Mouse (Mus musculus): ENCODE data around the gene Thnsl1. TPM values are rescaled to one million over a fixed set of nuclear protein-coding genes. Genes with fewer than 3 reads are reported as not detected.
A peak's percentile ranks its signal among the peaks of the same experiment; 100 is the strongest.

Thnsl1 gene
- total RNA-seq (2021): 1 to 10 TPM; 2.9 to 4.1 TPM
- long read RNA-seq, experiment 1, transcript Thnsl1-201 (3 exons, 3,899 nt): major isoform, 7 of 8 reads
- long read RNA-seq, experiment 1, partial matches to known transcripts: 0 of 8 reads
- long read RNA-seq, experiment 1, other reads (novel, unspliced or antisense): 1 of 8 reads
- long read RNA-seq, experiment 2, transcript Thnsl1-201 (3 exons, 3,899 nt): major isoform, 6 of 6 reads
- long read RNA-seq, experiment 2, partial matches to known transcripts: 0 of 6 reads
- long read RNA-seq, experiment 2, other reads (novel, unspliced or antisense): 0 of 6 reads

GRCm38 (mm10) chr2:21204912-21205830 lies at the start of gene Thnsl1, which contains the start of gene Enkur:
Thnsl1 (plus strand) TSS chr2:21205724.
Enkur (minus strand) TSS chr2:21205365.
- peak; percentile 99 for DNase-seq

- peak; percentile 16 for DNase-seq
These were observed 41.2 kb upstream of the Thnsl1 start for GRCm38 (mm10) chr2:21164296-21164695.

DNA sequence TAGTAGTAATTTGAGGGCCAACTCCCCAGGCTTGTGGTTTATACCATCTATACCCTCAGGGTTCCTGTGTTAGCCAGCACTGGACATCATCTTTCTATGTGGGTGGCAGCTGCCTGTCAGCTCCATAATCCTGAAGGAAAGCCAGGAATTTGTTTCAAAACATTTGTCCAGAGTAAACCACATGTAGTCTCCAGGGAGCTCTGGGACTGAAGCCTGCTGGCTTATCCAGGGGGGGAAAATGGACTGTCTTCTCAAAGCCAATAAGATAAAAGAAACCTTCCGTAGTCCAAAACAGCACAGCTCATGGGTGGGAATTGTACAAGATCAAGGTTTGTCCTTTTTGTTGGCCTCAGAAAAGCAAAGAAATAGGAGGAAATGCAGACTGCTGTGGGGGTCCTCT lies 37.6 kb upstream of the Thnsl1 start:
- DNase-seq: peak; percentile 16

DNA sequence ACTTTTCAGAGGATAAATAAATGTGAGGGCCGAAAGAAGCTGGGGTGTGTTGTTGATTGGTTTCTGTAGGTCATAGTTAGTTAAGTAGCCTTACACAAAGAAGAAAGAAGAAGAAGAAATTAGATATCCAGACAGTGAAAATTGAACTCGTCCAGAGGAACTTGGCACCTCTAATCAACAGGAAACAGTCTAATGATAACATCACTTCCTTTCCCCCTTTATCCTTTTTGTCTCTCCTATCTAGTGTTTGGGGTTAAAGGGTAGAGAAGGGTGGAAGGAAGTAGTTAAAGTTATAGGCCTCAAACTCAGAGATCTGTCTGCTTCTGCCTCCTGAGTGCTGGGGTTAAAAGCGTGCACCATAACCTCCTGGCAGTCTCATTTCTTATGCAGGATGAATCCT lies 32.7 kb upstream of the Thnsl1 start:
- no peak for DNase-seq

DNA sequence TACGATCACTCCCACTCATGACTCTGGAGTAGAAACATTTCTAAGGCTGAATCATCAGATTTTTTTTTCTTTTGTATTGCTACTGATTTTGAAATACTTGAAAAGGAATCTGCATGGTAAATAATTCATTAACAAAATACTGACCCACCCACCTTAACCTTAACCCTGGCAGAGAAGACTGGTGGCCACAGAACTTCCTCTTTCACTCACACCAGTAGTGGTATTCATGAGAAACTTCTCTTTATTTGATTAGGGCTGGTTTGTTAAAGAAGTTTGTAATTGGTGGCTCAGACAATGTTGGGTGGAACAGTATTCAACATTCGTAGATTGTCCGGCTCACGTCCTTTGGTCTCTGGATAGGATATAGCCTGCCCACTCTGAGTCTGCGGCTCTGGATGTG lies 26.4 kb upstream of the Thnsl1 start:
- DNase-seq: no peak

DNA sequence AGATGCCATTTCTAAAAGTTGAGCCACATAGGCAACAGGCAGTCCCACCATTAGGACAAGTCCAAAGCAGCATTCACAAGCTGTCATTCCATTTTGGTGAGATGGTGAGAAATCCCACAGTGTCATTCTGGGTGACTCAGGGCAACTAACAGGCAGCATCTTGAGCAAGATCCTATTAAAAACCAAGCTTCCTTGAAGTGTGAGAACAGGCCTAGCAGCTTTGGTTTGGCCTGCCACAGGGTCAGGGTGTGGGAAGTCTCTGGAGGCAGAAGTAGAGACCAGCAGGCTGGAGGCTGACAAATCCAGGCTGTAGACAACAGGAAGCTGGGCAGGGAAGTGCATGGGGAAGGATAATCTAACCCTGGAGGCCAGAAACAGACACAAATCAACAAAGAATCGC lies 22.7 kb upstream of the Thnsl1 start:
- DNase-seq: no peak

DNA sequence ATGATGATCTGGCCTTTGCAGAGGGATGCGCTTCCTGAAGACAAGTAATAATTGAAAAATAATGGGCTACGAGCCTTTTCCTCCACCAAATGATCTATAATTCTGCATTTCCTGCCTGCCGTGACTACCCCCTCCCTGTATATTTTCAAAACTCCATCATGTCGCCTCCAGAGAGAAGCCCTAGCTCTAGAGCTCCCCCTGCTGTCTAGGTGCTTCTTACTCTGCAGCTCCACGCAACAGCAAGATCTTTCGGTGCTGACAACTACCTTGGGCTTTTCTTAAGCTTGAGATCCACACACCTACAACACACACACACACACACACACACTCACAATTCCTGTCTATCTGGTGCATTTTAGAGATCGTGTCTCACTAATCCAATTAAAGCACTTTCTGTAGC lies 17.9 kb upstream of the Thnsl1 start:
- DNase-seq: peak; percentile 69

DNA sequence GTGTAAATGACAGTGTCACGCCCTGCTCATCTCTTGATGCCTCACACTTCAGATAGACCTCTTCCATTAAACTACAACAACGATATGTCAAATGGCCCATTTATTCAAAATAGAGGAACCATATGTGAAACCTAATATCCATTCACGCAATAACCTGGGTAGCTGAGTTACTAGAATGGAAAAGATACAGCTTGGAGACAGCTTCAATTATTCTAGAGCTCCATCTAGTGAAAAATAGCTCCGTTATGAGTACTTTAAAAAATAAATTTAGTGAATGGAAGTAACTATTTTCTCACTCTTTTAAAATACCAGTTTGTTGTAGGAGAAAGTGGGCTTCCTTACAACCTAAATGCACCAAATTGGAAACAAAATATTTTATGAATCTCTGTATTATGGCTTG lies 16.9 kb upstream of the Thnsl1 start:
- no peak for DNase-seq

GRCm38 (mm10) chr2:21191232-21191631 lies 14.3 kb upstream of the Thnsl1 start:
- no peak for DNase-seq

- DNase-seq: no peak
These were observed 10.3 kb upstream of the Thnsl1 start for GRCm38 (mm10) chr2:21195233-21195632.

GRCm38 (mm10) chr2:21199051-21199450 lies 6.5 kb upstream of the Thnsl1 start:
- no peak for DNase-seq

DNA sequence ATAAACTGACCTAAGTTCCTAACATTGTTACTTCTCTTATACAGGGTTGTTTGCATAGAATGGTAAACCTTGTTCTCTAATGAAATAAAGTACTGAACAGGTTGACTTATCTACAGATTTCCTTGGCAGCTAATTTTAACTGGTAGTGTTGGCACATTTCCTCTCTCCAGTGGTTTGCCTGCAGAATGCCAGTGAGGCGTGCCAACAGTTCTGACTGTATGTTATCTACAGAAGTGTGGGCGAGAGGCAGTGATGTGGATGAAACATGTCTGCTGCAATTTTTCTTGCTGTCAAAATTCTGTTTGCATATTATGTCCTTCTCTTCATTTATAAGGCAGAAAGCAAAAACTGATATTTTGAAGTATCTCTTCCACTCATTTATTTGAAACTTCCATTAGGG lies 2.8 kb upstream of the Thnsl1 start:
- no peak for DNase-seq

DNA sequence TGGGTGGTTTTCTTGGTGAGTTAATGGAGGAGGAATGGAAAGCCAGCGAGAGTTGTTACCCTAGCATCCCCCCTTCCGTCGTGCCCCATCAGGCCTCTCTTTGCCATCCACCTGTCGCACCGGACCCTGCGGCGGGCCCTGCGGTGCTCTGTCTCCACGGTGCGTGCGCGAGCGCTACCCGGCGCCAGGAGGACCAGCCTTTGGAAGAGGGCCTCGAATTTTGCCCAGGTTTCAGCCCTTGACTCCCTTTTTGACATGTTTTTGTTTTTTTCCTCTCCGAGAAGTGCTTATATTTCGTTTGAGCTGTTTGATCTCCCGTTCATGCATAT lies 271 bp downstream of the Thnsl1 start:
- no peak for DNase-seq

GRCm38 (mm10) chr2:21206278-21206677 lies 754 bp downstream of the Thnsl1 start:
- no peak for DNase-seq

GRCm38 (mm10) chr2:21211361-21211760 lies 5.8 kb downstream of the Thnsl1 start:
- no peak for DNase-seq

DNA sequence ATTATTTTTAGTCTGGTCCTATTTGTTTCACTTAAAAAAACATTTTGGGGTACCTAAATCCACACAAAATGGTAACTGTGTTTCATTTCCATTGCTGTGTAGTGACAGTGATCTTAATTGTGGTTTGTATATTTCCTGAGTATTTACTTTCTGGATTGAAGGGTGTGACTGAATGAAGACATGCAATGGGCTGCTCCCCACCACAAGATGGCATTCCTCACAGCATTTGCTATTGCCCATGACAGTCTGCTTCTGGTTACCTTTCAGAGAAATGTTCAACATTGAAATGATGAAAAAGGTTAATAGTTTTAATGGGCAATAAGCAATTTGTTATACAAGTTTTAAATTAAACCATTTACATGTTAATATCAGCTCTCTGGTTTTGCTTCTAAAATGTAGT lies 8.8 kb downstream of the Thnsl1 start:
- DNase-seq: no peak

DNA sequence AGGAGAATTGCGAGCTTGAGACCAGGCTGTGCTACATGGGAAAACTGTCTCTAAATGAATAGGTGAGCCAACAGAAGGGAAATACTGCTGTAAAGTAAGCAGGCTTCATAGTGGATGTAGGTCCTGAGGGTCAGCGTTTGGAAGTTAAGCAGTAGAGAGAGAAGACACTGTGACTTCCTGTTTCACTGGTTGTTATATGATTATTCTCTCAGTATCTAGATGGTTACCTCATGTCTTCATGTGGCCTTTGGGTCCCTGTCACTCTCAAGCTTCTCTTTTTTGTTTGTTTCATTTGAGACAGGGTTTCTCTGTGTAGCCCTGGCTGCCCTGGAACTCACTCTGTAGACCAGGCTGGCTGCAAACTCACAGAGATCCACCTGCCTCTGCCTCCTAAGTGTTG lies 9.8 kb downstream of the Thnsl1 start:
- DNase-seq: no peak

DNA sequence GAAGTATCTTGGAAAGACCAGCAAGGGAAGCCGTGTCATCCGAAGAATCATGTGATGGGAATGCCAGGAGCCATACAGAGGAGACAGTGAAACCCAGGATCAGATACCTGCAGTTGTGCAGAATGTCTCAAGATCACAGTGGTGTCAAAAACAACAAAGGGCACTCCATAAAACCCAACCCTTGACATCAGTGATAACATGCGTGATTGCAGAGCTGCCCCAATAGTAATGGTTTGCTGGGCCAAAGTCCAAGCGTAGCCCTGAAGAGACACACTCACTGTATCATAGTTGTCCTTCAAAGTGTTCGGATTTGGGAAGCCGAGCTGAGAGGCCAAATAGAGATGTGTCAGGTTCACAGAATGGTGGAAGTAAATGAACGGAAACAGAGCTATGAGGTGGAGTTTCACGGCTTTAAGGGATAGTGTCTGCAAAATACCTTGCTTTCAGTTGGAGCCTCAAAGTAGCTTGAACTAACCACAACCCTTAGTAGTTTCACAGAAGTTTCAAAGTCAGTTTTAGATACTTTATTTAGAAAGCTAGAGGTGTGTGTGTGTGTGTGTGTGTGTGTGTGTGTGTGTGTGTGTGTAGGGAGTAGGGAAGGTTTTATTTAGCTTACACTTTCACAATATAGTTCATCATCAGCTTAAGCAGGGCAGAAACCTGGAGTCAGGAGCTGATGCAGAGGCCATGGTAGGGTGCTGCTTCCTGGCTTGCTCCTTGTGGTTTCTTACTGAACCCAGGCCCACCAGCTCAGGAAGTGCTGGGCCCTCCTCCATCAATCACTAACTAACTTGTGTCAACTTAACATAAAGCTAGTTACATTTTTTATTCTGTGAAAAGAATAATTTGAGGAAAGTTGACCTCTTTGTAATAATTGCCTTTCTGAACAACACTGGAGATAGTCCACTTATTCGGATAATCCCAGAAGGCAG lies 17.2 kb downstream of the Thnsl1 start:
- no peak for DNase-seq

DNA sequence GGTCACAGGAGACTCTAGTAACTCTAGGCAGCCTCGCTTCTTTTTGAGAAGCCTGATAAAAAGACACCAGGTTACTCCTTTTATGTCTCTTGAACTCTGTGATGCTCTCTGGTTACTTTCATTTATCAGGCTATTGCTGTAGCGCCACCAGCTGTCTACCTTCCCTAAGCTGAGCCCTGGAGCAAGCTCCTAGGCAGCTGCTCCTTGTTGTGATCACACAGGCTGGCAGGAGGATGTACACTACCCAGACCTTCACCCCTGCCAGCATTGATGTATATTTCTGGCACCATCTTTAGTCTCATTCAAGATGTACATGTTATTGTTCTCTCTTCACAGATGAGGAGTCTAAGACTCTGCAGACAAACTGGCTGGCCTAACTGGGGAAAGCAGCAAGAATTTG lies 24.8 kb downstream of the Thnsl1 start:
- DNase-seq: no peak

DNA sequence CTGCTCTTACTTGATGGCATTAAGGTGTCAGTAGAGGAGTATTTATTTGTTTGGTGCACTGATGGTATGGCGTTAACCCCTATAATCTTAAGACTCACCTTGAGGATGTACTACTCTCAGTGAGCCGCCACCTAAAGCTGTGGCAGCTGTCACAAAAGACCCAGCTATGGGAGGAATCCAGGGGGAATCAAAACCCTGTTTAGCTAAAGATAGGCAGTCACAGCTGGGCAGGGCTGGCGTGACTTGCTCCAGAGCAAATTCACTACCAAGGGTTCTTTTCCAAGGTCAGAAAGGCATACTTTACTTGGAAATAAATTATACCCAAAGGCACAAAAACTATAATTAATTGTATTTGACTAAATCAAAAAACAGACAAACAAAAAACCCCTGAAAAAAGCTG lies 25.6 kb downstream of the Thnsl1 start:
- DNase-seq: no peak

GRCm38 (mm10) chr2:21234871-21235648 lies 29.5 kb downstream of the Thnsl1 start:
- DNase-seq: no peak

All from gastrocnemius, postnatal 10 days (tissue).